Mouse (Mus musculus) gastrocnemius, postnatal 10 days (tissue): Measurements from ENCODE around the gene Gtf2h1. TPM values are rescaled to one million over a fixed set of nuclear protein-coding genes. Genes with fewer than 3 reads are reported as not detected.
"Not testable (repeated sequence)": the region's sequence is repeated elsewhere in the genome, so short reads cannot be mapped to it uniquely, and the experiment has no call there.

ENCODE experiments used
- DNase-seq: peaks from one replicate; pipeline ENCODE4 v3.0.0; 2021; ENCODE audit warnings: mixed read lengths
- total RNA-seq, 2 experiments: library from RNA; stranded (reverse); gene quantifications; 2 replicates each; pipeline ENCODE4 v1.2.3; 2021

Gtf2h1 gene
- total RNA-seq, 2 experiments from 2014 or later: 18.3 to 23.4 TPM

- no peak for DNase-seq
Observed at GRCm38 (mm10) chr7:46830799-46831590, 35.1 kb downstream of the Gtf2h1 start.

GRCm38 (mm10) chr7:46831693-46832092 lies 35.8 kb downstream of the Gtf2h1 start:
- DNase-seq: no peak

DNA sequence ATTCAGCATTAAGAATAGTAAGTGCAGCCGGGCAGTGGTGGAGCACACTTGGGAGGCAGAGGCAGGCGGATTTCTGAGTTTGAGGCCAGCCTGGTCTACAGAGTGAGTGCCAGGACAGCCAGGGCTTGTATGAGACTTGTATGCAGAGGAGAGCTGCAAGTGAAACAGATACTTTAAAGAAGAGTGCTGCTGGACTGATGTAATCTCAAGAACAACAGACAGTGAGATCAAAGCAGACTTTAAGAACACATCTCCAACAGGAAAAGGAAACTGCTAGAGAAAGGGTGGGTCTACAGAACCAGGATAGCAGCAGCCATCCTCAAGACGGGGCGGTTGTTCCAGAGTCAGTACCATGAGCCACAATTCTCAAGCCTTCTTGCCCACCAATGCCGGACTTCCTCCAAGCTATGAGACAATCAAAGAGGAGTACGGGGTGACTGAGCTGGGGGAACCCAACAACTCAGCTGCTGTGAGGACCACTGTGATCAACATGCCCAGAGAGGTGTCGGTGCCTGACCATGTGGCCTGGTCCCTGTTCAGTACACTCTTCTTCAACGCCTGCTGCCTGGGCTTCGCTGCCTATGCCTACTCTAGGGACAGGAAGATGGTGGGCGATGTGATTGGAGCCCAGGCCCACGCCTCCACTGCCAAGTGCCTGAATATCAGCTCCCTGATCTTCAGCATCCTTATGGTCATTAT lies 36.4 kb downstream of the Gtf2h1 start:
- not testable (repeated sequence) for DNase-seq

GRCm38 (mm10) chr7:46833266-46833665 lies 37.4 kb downstream of the Gtf2h1 start:
- DNase-seq: no peak

GRCm38 (mm10) chr7:46833670-46834255 lies 37.9 kb downstream of the Gtf2h1 start:
- no peak for DNase-seq

GRCm38 (mm10) chr7:46834994-46835610 lies 39.2 kb downstream of the Gtf2h1 start:
- DNase-seq: no peak

- no peak for DNase-seq
Observed at GRCm38 (mm10) chr7:46836357-46836756, 40.5 kb downstream of the Gtf2h1 start.

DNA sequence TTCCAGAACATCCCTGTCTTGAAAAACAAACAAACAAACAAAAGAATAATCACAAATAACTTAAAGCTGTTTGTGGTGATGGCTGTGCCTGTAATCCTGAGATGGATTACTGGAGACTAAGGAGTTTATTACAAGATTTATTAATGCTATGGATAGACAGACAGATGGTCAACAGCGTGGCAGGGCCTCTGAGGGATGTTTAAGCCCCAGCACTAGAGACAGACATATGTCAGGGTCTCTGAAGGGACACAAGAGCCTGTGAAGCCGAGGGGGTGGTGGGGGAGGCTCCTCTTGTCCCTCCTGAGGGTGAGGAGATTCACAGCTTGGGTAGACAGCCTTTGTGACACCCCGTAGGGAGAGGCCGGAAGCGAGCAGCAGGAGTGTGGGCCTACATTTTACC lies 41.2 kb downstream of the Gtf2h1 start:
- no peak for DNase-seq

- peak; percentile 30 for DNase-seq
Observed at GRCm38 (mm10) chr7:46838104-46838671, 42.3 kb downstream of the Gtf2h1 start.

GRCm38 (mm10) chr7:46838891-46839302 lies 43.0 kb downstream of the Gtf2h1 start:
- DNase-seq: peak; percentile 66

DNA sequence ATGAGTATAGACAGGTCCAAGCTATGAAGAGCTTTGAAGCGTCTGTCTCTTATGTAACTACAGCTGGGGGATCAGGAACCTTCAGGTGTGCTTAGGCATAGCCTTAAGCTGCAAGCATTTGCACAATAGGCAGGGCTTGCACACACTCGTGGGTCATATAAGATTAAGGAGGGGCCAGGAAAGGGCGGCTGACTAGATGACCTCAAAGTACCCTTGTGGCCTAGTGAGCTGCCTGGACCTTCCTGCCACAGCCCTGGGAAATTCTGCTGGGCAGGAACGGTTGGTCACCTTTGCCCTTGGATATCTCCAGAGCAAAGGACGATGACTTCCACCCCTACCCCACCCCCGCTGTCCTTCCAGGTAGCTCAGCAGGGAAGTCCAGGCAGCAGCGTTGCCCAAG lies 43.5 kb downstream of the Gtf2h1 start:
- DNase-seq: no peak

GRCm38 (mm10) chr7:46839861-46840260 lies 44.0 kb downstream of the Gtf2h1 start:
- DNase-seq: no peak

- DNase-seq: no peak
Observed at GRCm38 (mm10) chr7:46840326-46840725, 44.4 kb downstream of the Gtf2h1 start.

- DNase-seq: no peak
Observed at GRCm38 (mm10) chr7:46840787-46841525, 45.1 kb downstream of the Gtf2h1 start, which contains the start of gene Ldha. Gene Ldha, plus strand, starts transcription at chr7:46841475.

- no peak for DNase-seq
Observed at GRCm38 (mm10) chr7:46842278-46842677, 46.4 kb downstream of the Gtf2h1 start.

DNA sequence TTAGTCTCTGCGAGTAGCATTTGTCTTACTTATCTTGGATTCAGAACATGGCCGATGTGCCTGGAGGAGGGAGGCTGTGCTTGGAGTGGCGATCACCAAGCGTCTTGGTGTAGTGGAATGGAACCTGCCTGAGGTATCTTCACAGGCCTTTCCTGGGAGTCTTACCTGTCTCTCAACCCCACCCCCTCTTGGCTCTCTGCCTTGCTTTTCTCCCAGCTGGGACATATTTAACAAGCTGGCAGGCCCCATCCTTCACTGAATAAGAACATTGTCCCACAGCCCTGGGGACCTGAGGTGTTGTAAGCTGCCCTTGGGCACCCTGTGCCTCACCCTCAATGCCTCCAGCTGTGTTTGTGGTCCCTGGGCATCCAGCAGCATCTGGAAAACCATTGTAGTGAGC lies 47.7 kb downstream of the Gtf2h1 start:
- DNase-seq: no peak

DNA sequence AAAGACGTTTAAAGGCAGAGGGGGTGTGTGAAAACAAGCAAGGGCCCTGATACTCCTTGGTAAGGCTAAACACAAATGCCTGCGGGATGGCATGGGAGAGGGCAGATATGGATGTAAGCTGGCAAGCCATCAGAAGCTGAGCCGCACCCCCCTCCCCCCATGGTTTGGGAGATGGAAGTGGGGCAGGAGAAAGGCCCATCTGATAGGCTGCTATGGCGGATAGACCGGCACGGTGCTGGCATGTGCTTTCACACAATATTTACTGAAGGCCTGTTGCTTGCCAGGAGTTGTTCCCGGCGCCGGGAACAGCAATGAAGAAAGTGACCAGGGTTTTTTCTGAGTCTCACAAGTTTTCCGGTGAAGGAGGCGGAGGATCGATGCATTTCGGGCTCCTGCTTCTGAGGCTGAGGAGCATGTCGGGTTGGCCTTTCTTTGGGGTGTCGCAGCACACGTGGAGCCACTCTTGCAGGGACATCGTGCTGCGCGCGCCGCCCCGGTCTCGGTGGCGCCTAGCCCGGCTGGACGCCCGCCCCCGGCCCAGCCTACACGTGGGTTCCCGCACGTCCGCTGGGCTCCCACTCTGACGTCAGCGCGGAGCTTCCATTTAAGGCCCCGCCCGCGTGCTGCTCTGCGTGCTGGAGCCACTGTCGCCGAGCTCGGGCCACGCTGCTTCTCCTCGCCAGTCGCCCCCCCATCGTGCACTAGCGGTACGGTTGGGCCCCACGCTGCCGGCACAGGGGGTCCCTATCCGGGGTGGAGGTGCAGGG lies 49.5 kb downstream of the Gtf2h1 start:
- DNase-seq: peak; percentile 97

- DNase-seq: peak; percentile 65
Observed at GRCm38 (mm10) chr7:46845978-46846485, 50.1 kb downstream of the Gtf2h1 start.

GRCm38 (mm10) chr7:46846486-46847244 lies 50.8 kb downstream of the Gtf2h1 start:
- DNase-seq: peak; percentile 52

- DNase-seq: no peak
Observed at GRCm38 (mm10) chr7:46849287-46849686, 53.4 kb downstream of the Gtf2h1 start.
